Mouse (Mus musculus): ENCODE measurements at regions not wholly inside any gene's neighbourhood (a gene's known extent, or its start where the extent isn't known, plus 50 kb on each side); places are given as distances from the start of the nearest gene placed in this dataset.
A peak's percentile ranks its signal among the peaks of the same experiment; 100 is the strongest.

GRCm38 (mm10) chr13:107879535-107879934 is 164.7 kb upstream of the Smim15 start:
- peak; percentile 69 for DNase-seq (ENCODE audit: low spot score)

GRCm38 (mm10) chr13:107878980-107879379 is 165.3 kb upstream of the Smim15 start:
- DNase-seq (ENCODE audit: low spot score): no peak

GRCm38 (mm10) chr13:107873244-107873667 is 171.0 kb upstream of the Smim15 start:
- no peak for DNase-seq (ENCODE audit: low spot score)

- DNase-seq (ENCODE audit: low spot score): no peak
Observed at GRCm38 (mm10) chr13:107872574-107872973, 171.7 kb upstream of the Smim15 start.

GRCm38 (mm10) chr13:107872137-107872536 is 172.1 kb upstream of the Smim15 start:
- DNase-seq (ENCODE audit: low spot score): no peak

- DNase-seq (ENCODE audit: low spot score): no peak
Observed at GRCm38 (mm10) chr13:107868906-107869305, 175.3 kb upstream of the Smim15 start.

- no peak for DNase-seq (ENCODE audit: low spot score)
Observed at GRCm38 (mm10) chr13:107866825-107867224, 177.4 kb upstream of the Smim15 start.

- DNase-seq (ENCODE audit: low spot score): peak; percentile 41
Observed at GRCm38 (mm10) chr13:107862793-107863654, 181.2 kb upstream of the Smim15 start.

GRCm38 (mm10) chr13:107861384-107862134 is 182.7 kb upstream of the Smim15 start:
- no peak for DNase-seq (ENCODE audit: low spot score)

GRCm38 (mm10) chr13:107857043-107857755 is 187.0 kb upstream of the Smim15 start:
- no peak for DNase-seq (ENCODE audit: low spot score)

- no peak for DNase-seq (ENCODE audit: low spot score)
Observed at GRCm38 (mm10) chr13:107850907-107851560, 193.2 kb upstream of the Smim15 start.

- no peak for DNase-seq (ENCODE audit: low spot score)
Observed at GRCm38 (mm10) chr13:107848871-107849270, 195.4 kb upstream of the Smim15 start.

GRCm38 (mm10) chr13:107847179-107848012 is 196.8 kb upstream of the Smim15 start:
- DNase-seq (ENCODE audit: low spot score): no peak

- DNase-seq (ENCODE audit: low spot score): no peak
Observed at GRCm38 (mm10) chr13:107846621-107847178, 197.5 kb upstream of the Smim15 start.

- no peak for DNase-seq (ENCODE audit: low spot score)
Observed at GRCm38 (mm10) chr13:107845838-107846237, 198.4 kb upstream of the Smim15 start.

GRCm38 (mm10) chr13:107844085-107844484 is 200.2 kb upstream of the Smim15 start:
- no peak for DNase-seq (ENCODE audit: low spot score)

GRCm38 (mm10) chr13:107838126-107838715 is 206.0 kb upstream of the Smim15 start:
- DNase-seq (ENCODE audit: low spot score): no peak

- DNase-seq (ENCODE audit: low spot score): no peak
Observed at GRCm38 (mm10) chr13:107837206-107837952, 206.9 kb upstream of the Smim15 start.

GRCm38 (mm10) chr13:107835756-107836385 is 208.4 kb upstream of the Smim15 start:
- DNase-seq (ENCODE audit: low spot score): no peak
